Mouse (Mus musculus): ENCODE measurements around the gene Pramef25. TPM values are rescaled to one million over a fixed set of nuclear protein-coding genes. Genes with fewer than 3 reads are reported as not detected.
"Not testable (repeated sequence)": the region's sequence is repeated elsewhere in the genome, so short reads cannot be mapped to it uniquely, and the experiment has no call there.

Gene Pramef25
- not detected in 2 replicates for total RNA-seq (2017)

GRCm38 (mm10) chr4:143950916-143951315 lies at the start of gene Pramef25:
Gene Pramef25 (minus strand): TSS chr4:143951016.
- not testable (repeated sequence) for ATAC-seq (replicated peaks in 1 of 2; ENCODE audit: insufficient read depth in 1 of 2, low FRiP score in 2 of 2, low TSS enrichment in 1 of 2, low read depth in 1 of 2, poor library complexity in 2 of 2, severe bottlenecking in 2 of 2)

- ATAC-seq (replicated peaks in 1 of 2; ENCODE audit: insufficient read depth in 1 of 2, low FRiP score in 2 of 2, low TSS enrichment in 1 of 2, low read depth in 1 of 2, poor library complexity in 2 of 2, severe bottlenecking in 2 of 2) = not testable (repeated sequence)
Observed at GRCm38 (mm10) chr4:143994269-143994668, 43.5 kb upstream of the Pramef25 start, which contains the start of gene Pramef17. Gene Pramef17 (minus strand): TSS chr4:143994369.

- not testable (repeated sequence) for ATAC-seq (replicated peaks in 1 of 2; ENCODE audit: insufficient read depth in 1 of 2, low FRiP score in 2 of 2, low TSS enrichment in 1 of 2, low read depth in 1 of 2, poor library complexity in 2 of 2, severe bottlenecking in 2 of 2)
Observed at GRCm38 (mm10) chr4:143988126-143988525, 37.3 kb upstream of the Pramef25 start.

GRCm38 (mm10) chr4:143987475-143987941 lies 36.7 kb upstream of the Pramef25 start:
- not testable (repeated sequence) for ATAC-seq (replicated peaks in 1 of 2; ENCODE audit: insufficient read depth in 1 of 2, low FRiP score in 2 of 2, low TSS enrichment in 1 of 2, low read depth in 1 of 2, poor library complexity in 2 of 2, severe bottlenecking in 2 of 2)

GRCm38 (mm10) chr4:143985733-143986132 lies 34.9 kb upstream of the Pramef25 start:
- not testable (repeated sequence) for ATAC-seq (replicated peaks in 1 of 2; ENCODE audit: insufficient read depth in 1 of 2, low FRiP score in 2 of 2, low TSS enrichment in 1 of 2, low read depth in 1 of 2, poor library complexity in 2 of 2, severe bottlenecking in 2 of 2)

- ATAC-seq (replicated peaks in 1 of 2; ENCODE audit: insufficient read depth in 1 of 2, low FRiP score in 2 of 2, low TSS enrichment in 1 of 2, low read depth in 1 of 2, poor library complexity in 2 of 2, severe bottlenecking in 2 of 2) = not testable (repeated sequence)
Observed at GRCm38 (mm10) chr4:143985165-143985564, 34.3 kb upstream of the Pramef25 start.

GRCm38 (mm10) chr4:143983446-143983845 lies 32.6 kb upstream of the Pramef25 start:
- not testable (repeated sequence) for ATAC-seq (replicated peaks in 1 of 2; ENCODE audit: insufficient read depth in 1 of 2, low FRiP score in 2 of 2, low TSS enrichment in 1 of 2, low read depth in 1 of 2, poor library complexity in 2 of 2, severe bottlenecking in 2 of 2)

- not testable (repeated sequence) for ATAC-seq (replicated peaks in 1 of 2; ENCODE audit: insufficient read depth in 1 of 2, low FRiP score in 2 of 2, low TSS enrichment in 1 of 2, low read depth in 1 of 2, poor library complexity in 2 of 2, severe bottlenecking in 2 of 2)
Observed at GRCm38 (mm10) chr4:143966850-143967249, 16.0 kb upstream of the Pramef25 start, which contains the start of gene Gm13101. Gene Gm13101 (minus strand): TSS chr4:143966950.

- ATAC-seq (replicated peaks in 1 of 2; ENCODE audit: insufficient read depth in 1 of 2, low FRiP score in 2 of 2, low TSS enrichment in 1 of 2, low read depth in 1 of 2, poor library complexity in 2 of 2, severe bottlenecking in 2 of 2) = not testable (repeated sequence)
Observed at GRCm38 (mm10) chr4:143900280-143900679, 50.5 kb downstream of the Pramef25 start, which contains the start of gene Pramef6. Gene Pramef6 (minus strand): TSS chr4:143900380.

Other genes starting within 250 kb of the Pramef25 start
- gene Gm13089, start 248.3 kb downstream of the Pramef25 start, total RNA-seq (2017) = not detected in 2 replicates
- gene Gm13078, start 231.6 kb downstream of the Pramef25 start, total RNA-seq (2017) = not detected in 2 replicates
- gene Gm13023, start 161.7 kb downstream of the Pramef25 start, total RNA-seq (2017) = not detected in 2 replicates
- gene Gm13084, start 134.9 kb downstream of the Pramef25 start, total RNA-seq (2017) = not detected in 2 replicates
- not detected in 2 replicates for gene Gm13103, start 104.5 kb downstream of the Pramef25 start, total RNA-seq (2017)
- gene Pramef6, start 50.6 kb downstream of the Pramef25 start, total RNA-seq (2017) = not detected in 2 replicates
- not detected in 2 replicates for gene Gm13101, start 15.9 kb upstream of the Pramef25 start, total RNA-seq (2017)
- not detected in 2 replicates for gene Pramef17, start 43.4 kb upstream of the Pramef25 start, total RNA-seq (2017)
- not detected in 2 replicates for gene Pramel4, start 108.1 kb upstream of the Pramef25 start, total RNA-seq (2017)
- gene Gm13102, start 155.5 kb upstream of the Pramef25 start, total RNA-seq (2017) = not detected in 2 replicates
- gene Oog3, start 211.6 kb upstream of the Pramef25 start, total RNA-seq (2017) = not detected in 2 replicates
- not detected in 2 replicates for gene Oog2, start 239.7 kb upstream of the Pramef25 start, total RNA-seq (2017)